Mouse (Mus musculus) heart, postnatal 4 days (tissue): ENCODE results near the gene Kif22. TPM values are rescaled to one million over a fixed set of nuclear protein-coding genes. Genes with fewer than 3 reads are reported as not detected.
"Not testable (repeated sequence)": the region's sequence is repeated elsewhere in the genome, so short reads cannot be mapped to it uniquely, and the experiment has no call there.

Source experiments
- DNase-seq: peaks from one replicate; pipeline ENCODE4 v3.0.0; 2021
- total RNA-seq, 2 experiments: library from RNA; stranded (reverse); gene quantifications; 2 replicates each; pipeline ENCODE4 v1.2.3; 2021

Kif22 gene
- total RNA-seq: 10 to 100 TPM; 43.2 to 48.6 TPM

- DNase-seq: peak; percentile 95
These were observed at the start of gene Kif22 for GRCm38 (mm10) chr7:127041851-127042672. Gene Kif22 (minus strand): TSS chr7:127042471.

GRCm38 (mm10) chr7:127091114-127091896 is 49.0 kb upstream of the Kif22 start, which contains the start of gene AI467606:
Gene AI467606 (plus strand): TSS chr7:127091359.
- peak; percentile 41 for DNase-seq

- no peak for DNase-seq
These were observed 48.2 kb upstream of the Kif22 start for GRCm38 (mm10) chr7:127090154-127091113.

GRCm38 (mm10) chr7:127088901-127089845 is 46.9 kb upstream of the Kif22 start:
- peak; percentile 20 for DNase-seq

- DNase-seq: no peak
These were observed 45.8 kb upstream of the Kif22 start for GRCm38 (mm10) chr7:127088083-127088482.

- not testable (repeated sequence) for DNase-seq
These were observed 45.2 kb upstream of the Kif22 start, which contains the start of gene Zg16 for GRCm38 (mm10) chr7:127087278-127088010. Gene Zg16 (minus strand): TSS chr7:127087328.

- not testable (repeated sequence) for DNase-seq
These were observed 43.5 kb upstream of the Kif22 start for GRCm38 (mm10) chr7:127085751-127086150.

GRCm38 (mm10) chr7:127084794-127085193 is 42.5 kb upstream of the Kif22 start:
- DNase-seq: no peak

GRCm38 (mm10) chr7:127083689-127084088 is 41.4 kb upstream of the Kif22 start:
- no peak for DNase-seq

GRCm38 (mm10) chr7:127082995-127083394 is 40.7 kb upstream of the Kif22 start:
- DNase-seq: no peak

- DNase-seq: no peak
These were observed 40.0 kb upstream of the Kif22 start for GRCm38 (mm10) chr7:127082271-127082670.

- no peak for DNase-seq
These were observed 37.8 kb upstream of the Kif22 start for GRCm38 (mm10) chr7:127080045-127080444.

- DNase-seq: no peak
These were observed 35.4 kb upstream of the Kif22 start for GRCm38 (mm10) chr7:127077692-127078091.

GRCm38 (mm10) chr7:127076188-127076587 is 33.9 kb upstream of the Kif22 start:
- DNase-seq: no peak

GRCm38 (mm10) chr7:127073221-127073620 is 30.9 kb upstream of the Kif22 start:
- DNase-seq: peak; percentile 39

GRCm38 (mm10) chr7:127070871-127071413 is 28.7 kb upstream of the Kif22 start:
- no peak for DNase-seq

GRCm38 (mm10) chr7:127066317-127066716 is 24.0 kb upstream of the Kif22 start:
- no peak for DNase-seq

- DNase-seq: no peak
These were observed 23.3 kb upstream of the Kif22 start for GRCm38 (mm10) chr7:127065538-127065937.

GRCm38 (mm10) chr7:127055026-127055585 is 12.8 kb upstream of the Kif22 start:
- DNase-seq: no peak

- DNase-seq: no peak
These were observed 11.0 kb downstream of the Kif22 start for GRCm38 (mm10) chr7:127031244-127031643.
